Mouse (Mus musculus): ENCODE results near the gene Psmd14.

Gene Psmd14

GRCm38 (mm10) chr2:61711108-61712040 lies at the start of gene Psmd14:
Gene Psmd14, plus strand, starts transcription at chr2:61711694.
- peak; percentile 84 to 89 for DNase-seq (ENCODE audit: low spot score in 2 of 2)

GRCm38 (mm10) chr2:61662833-61663232 lies 48.7 kb upstream of the Psmd14 start:
- no peak for DNase-seq (ENCODE audit: low spot score in 2 of 2)

- no peak for DNase-seq (ENCODE audit: low spot score in 2 of 2)
Measured at GRCm38 (mm10) chr2:61663573-61664241, 47.8 kb upstream of the Psmd14 start.

GRCm38 (mm10) chr2:61667420-61667819 lies 44.1 kb upstream of the Psmd14 start:
- no peak for DNase-seq (ENCODE audit: low spot score in 2 of 2)

GRCm38 (mm10) chr2:61668260-61668659 lies 43.2 kb upstream of the Psmd14 start:
- peak; percentile 39 to 43 for DNase-seq (ENCODE audit: low spot score in 2 of 2)

GRCm38 (mm10) chr2:61674555-61674954 lies 36.9 kb upstream of the Psmd14 start:
- DNase-seq (ENCODE audit: low spot score in 2 of 2): no peak

- no peak for DNase-seq (ENCODE audit: low spot score in 2 of 2)
Measured at GRCm38 (mm10) chr2:61681572-61681971, 29.9 kb upstream of the Psmd14 start.

GRCm38 (mm10) chr2:61686533-61686932 lies 25.0 kb upstream of the Psmd14 start:
- no peak for DNase-seq (ENCODE audit: low spot score in 2 of 2)

- no peak for DNase-seq (ENCODE audit: low spot score in 2 of 2)
Measured at GRCm38 (mm10) chr2:61689086-61689485, 22.4 kb upstream of the Psmd14 start.

- no peak for DNase-seq (ENCODE audit: low spot score in 2 of 2)
Measured at GRCm38 (mm10) chr2:61709570-61709969, 1.9 kb upstream of the Psmd14 start.

- peak in 1 of 2 experiments; percentile 6 for DNase-seq (ENCODE audit: low spot score in 2 of 2)
Measured at GRCm38 (mm10) chr2:61712526-61712925, 1.0 kb downstream of the Psmd14 start.

GRCm38 (mm10) chr2:61722401-61722982 lies 11.0 kb downstream of the Psmd14 start:
- no peak for DNase-seq (ENCODE audit: low spot score in 2 of 2)

GRCm38 (mm10) chr2:61732802-61733486 lies 21.4 kb downstream of the Psmd14 start:
- no peak for DNase-seq (ENCODE audit: low spot score in 2 of 2)

- no peak for DNase-seq (ENCODE audit: low spot score in 2 of 2)
Measured at GRCm38 (mm10) chr2:61734175-61734574, 22.7 kb downstream of the Psmd14 start.

- no peak for DNase-seq (ENCODE audit: low spot score in 2 of 2)
Measured at GRCm38 (mm10) chr2:61746051-61746450, 34.6 kb downstream of the Psmd14 start.

- DNase-seq (ENCODE audit: low spot score in 2 of 2): no peak
Measured at GRCm38 (mm10) chr2:61746580-61746979, 35.1 kb downstream of the Psmd14 start.

GRCm38 (mm10) chr2:61747411-61747810 lies 35.9 kb downstream of the Psmd14 start:
- no peak for DNase-seq (ENCODE audit: low spot score in 2 of 2)

GRCm38 (mm10) chr2:61750702-61751101 lies 39.2 kb downstream of the Psmd14 start:
- no peak for DNase-seq (ENCODE audit: low spot score in 2 of 2)

GRCm38 (mm10) chr2:61751286-61751685 lies 39.8 kb downstream of the Psmd14 start:
- no peak for DNase-seq (ENCODE audit: low spot score in 2 of 2)

GRCm38 (mm10) chr2:61752362-61752761 lies 40.9 kb downstream of the Psmd14 start:
- DNase-seq (ENCODE audit: low spot score in 2 of 2): no peak

GRCm38 (mm10) chr2:61754989-61755388 lies 43.5 kb downstream of the Psmd14 start:
- DNase-seq (ENCODE audit: low spot score in 2 of 2): no peak

All from spleen, postnatal 36 days (tissue).